Mouse (Mus musculus) heart, postnatal 0 days (tissue): ENCODE data around the gene Chit1.

Experiments used
- CTCF ChIP-seq: IDR thresholded peaks from 2 replicates; pipeline ENCODE4 v1.5.1; 2016; ENCODE audit warnings: antibody characterized with exemption, control low read depth, low read depth
- EP300 ChIP-seq: IDR thresholded peaks from 2 replicates; pipeline ENCODE4 v1.6.1; 2016; ENCODE audit warnings: antibody characterized with exemption, low read depth

- TF ChIP-seq CTCF (no peak), EP300 (no peak)
These were observed 10.1 kb upstream of the Chit1 start for GRCm38 (mm10) chr1:134100928-134101327.
